Mouse (Mus musculus) 416B (cell line): ENCODE measurements at regions not wholly inside any gene's neighbourhood (a gene's known extent, or its start where the extent isn't known, plus 50 kb on each side); places are given as distances from the start of the nearest gene placed in this dataset.

Experiments
- DNase-seq: peaks from one replicate; pipeline ENCODE4 v3.0.0; 2011; ENCODE audit warnings: low read depth

DNA sequence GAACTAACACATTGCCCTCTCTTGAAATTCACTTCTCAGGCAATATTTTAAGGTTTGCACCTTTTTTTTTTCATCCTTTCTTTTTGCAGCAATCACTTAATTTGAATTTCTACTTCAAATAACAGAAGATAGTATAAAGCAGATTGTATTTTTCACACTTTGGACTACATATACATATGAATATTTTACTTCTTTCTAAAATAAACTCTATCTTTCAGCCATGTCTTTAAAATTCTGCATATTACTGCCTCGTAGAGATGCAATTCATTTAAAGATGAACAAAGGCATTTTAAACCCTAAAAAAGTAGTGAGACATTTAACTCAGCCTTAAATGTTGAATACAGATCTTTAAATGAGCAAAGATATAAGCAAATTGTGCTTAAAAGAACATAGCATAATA, 739.1 kb upstream of the Cdh10 start:
- DNase-seq, result no peak
